Mouse (Mus musculus): ENCODE measurements around the gene 4931428F04Rik. TPM values are rescaled to one million over a fixed set of nuclear protein-coding genes. Genes with fewer than 3 reads are reported as not detected.

4931428F04Rik gene
- polyA plus RNA-seq, 1 experiment from 2014 or later, result 146 TPM

DNA sequence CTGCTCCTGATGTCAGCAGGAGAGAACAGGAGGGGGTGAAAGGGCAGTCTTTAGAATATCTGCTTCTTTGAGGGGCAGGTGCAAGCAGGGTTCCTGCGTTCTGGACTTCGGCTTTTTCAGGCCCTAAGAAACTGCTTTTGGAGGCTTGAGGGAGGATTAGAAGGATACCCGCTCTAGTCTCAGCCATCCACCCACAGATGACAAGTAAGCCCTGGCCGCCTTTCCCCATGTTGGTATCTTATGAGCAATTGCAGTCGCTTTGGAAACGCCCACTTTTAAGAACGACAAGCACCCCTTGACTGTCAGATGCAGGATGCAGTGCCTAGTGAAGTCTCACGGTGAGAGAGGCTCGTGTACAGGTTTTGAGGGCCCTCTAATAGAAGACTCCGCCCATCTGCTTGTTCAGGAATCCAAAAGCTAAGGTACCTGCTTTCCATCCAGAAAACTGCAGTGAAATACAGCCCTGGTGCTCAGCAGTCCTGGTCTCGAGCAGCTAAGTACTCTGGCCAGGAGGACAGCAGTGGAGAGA, 29.1 kb upstream of the 4931428F04Rik start:
- Histone ChIP-seq H3K9me3 (no peaks in the 10 kb centered on the region), H3K36me3 (peaks cover 41% of the 10 kb centered on the region), H3K4me1 (replicated peaks) (no peaks in the 10 kb centered on the region), H3K4me3 (no peak overlapping the region), H3K9ac (no peak overlapping the region), H3K27me3 (no peaks in the 10 kb centered on the region), H3K27ac (replicated peaks) (no peak overlapping the region), H3K4me2 (no peak overlapping the region)
- no peak for ATAC-seq (ENCODE audit: low FRiP score, low read depth)
- 91% methylated on average over 11 of the region's 11 CpGs for WGBS

DNA sequence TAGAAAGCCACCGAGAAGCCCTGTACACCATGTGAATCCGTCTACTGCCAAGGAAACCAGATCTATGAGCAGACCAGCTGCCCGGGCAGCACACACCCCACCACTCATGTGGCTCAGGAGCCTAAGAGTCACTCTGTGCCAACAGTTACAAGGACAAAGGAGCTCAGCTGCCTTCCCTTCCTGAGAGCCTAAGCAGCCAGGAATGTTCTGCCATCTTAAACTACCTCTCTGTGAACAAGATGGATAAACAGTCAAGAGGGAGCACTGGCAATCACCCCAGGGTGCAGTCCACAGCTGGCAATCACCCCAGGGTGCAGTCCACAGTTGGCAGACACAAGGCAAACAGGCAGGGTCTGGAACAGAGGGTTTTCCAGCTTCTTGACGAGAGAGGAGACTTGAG, 28.3 kb upstream of the 4931428F04Rik start:
- H3K4me3 ChIP-seq, result no peak overlapping the region
- H3K36me3 ChIP-seq, result peaks cover 49% of the 10 kb centered on the region
- no peaks in the 10 kb centered on the region for H3K9me3 ChIP-seq
- H3K4me2 ChIP-seq, result no peak overlapping the region
- WGBS, result 72% methylated on average over 4 of the region's 4 CpGs
- no peak for ATAC-seq (ENCODE audit: low FRiP score, low read depth)
- no peaks in the 10 kb centered on the region for H3K4me1 ChIP-seq (replicated peaks)
- no peaks in the 10 kb centered on the region for H3K27me3 ChIP-seq
- no peak overlapping the region for H3K27ac ChIP-seq (replicated peaks)
- no peak overlapping the region for H3K9ac ChIP-seq

DNA sequence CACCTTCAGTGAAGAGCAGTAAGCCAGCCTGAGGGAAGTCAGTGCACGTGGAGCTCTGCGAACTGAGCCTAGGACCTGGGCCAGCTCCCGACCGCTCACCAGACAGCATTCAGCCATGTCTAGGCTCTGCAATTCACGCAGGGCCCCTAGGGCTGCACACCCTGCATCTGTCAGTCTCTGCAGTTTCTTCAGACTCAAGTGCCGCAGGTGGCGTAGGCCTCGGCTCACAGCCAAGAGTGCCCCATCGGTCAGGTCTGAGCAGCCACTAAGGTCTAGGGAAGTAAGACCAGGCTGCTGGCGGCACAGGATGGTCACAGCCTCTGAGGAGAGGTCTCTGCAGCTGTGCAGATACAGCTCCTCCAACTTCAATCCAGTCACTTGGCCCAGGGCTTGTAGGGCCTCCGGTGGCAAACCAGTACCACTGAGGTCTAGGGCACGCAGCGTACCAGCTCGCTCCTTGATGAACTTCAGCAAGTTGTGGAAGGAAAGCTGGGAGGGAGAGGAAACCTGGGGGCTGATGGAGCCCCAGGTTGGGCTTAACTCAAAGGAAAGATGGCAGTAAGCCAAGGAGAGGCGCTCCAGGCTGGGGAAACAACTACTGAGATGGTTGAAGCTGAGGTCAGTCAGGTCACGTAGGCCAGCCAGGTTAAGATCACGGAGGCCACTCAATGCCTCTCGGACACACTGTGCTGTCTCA, 25.6 kb upstream of the 4931428F04Rik start:
- Histone ChIP-seq H3K4me1 (replicated peaks) (no peaks in the 10 kb centered on the region), H3K4me3 (no peak overlapping the region), H3K36me3 (peaks cover 49% of the 10 kb centered on the region), H3K9ac (no peak overlapping the region), H3K27me3 (no peaks in the 10 kb centered on the region), H3K4me2 (no peak overlapping the region), H3K27ac (replicated peaks) (no peak overlapping the region), H3K9me3 (no peaks in the 10 kb centered on the region)
- 0 out of 2 replicates have a peak, but pooled peaks have one; percentile 12 for ATAC-seq (ENCODE audit: low FRiP score, low read depth)
- 89% methylated on average over 18 of the region's 18 CpGs for WGBS

DNA sequence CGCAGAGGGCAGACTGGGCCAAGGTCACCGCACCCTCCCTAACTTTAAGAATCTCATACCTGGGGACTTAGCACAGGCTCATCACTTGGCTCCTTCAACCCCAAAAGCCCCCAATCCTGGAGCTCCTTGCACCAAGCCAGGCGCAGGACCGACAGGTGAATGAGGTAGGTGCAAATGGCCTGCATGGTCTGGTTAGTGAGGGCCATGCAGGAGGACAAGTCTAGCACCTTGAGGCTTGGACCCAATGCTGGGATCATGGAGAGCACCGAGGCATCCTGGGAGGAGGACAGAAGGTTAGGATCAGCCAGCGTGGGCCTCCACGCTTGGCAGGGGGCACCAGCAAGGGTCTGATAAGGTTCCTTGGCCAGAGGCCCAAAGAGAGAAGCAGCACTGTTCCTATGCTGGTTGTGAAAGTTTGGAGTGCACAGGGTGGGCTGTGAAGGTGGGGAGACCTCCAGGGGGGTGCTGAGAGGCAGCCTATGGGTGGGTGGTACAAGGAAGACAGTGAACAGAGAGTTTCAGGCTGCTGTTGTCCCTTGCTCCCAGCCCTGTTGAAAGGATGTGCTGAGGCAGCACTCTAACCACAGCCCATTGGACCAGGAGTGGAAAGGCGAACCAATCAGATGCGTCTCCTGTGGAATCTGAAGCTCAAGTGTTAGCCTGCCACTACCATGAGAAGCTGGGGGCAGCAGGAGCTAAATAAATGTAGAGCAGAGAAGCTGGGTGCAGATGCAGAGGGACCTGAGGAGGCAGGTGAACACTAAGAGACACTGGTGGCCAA, 24.1 kb upstream of the 4931428F04Rik start:
- 83% methylated on average over 9 of the region's 9 CpGs for WGBS

DNA sequence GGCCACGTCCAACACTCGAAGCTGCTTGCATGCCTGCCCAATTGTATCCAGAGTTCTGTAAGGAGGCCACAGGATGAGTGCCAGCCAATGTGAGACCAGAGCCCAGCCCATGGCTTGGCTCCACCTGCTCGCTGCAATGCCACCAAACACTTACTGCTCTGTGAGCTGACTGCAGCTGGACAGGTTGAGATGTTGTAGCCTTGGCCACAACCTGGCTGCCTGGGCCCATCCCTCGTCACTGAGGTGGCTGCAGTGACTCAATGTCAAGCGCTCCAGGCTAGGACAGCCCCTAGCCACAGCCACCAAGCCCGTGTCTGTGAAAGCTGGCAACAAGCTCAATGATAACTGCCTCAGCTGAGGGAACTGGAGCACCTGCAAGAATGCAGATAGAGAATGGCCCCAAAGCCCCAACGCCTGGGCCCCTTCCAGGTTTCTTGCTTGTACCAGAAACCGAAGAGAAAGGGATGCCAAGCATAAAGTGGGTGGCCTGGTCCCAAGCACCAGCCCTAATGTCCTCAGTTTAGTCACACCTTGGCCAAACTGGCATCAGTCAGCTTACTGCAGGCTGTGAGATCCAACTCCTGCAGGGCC, 23.3 kb upstream of the 4931428F04Rik start:
- ATAC-seq (ENCODE audit: low FRiP score, low read depth), result no peak
- Histone ChIP-seq H3K9ac (no peak overlapping the region), H3K9me3 (no peaks in the 10 kb centered on the region), H3K27ac (replicated peaks) (no peak overlapping the region), H3K36me3 (peaks cover 50% of the 10 kb centered on the region), H3K27me3 (no peaks in the 10 kb centered on the region), H3K4me3 (no peak overlapping the region), H3K4me1 (replicated peaks) (no peaks in the 10 kb centered on the region), H3K4me2 (no peak overlapping the region)
- 94% methylated on average over 8 of the region's 8 CpGs for WGBS

More for the DNA sequence above, 24.1 kb upstream of the 4931428F04Rik start:
- H3K9ac ChIP-seq, result no peak overlapping the region
- no peaks in the 10 kb centered on the region for H3K9me3 ChIP-seq
- no peaks in the 10 kb centered on the region for H3K4me1 ChIP-seq (replicated peaks)
- no peak overlapping the region for H3K4me2 ChIP-seq
- H3K27me3 ChIP-seq, result no peaks in the 10 kb centered on the region
- H3K4me3 ChIP-seq, result no peak overlapping the region
- peaks cover 46% of the 10 kb centered on the region for H3K36me3 ChIP-seq
- ATAC-seq (ENCODE audit: low FRiP score, low read depth), result no peak
- H3K27ac ChIP-seq (replicated peaks), result no peak overlapping the region

DNA sequence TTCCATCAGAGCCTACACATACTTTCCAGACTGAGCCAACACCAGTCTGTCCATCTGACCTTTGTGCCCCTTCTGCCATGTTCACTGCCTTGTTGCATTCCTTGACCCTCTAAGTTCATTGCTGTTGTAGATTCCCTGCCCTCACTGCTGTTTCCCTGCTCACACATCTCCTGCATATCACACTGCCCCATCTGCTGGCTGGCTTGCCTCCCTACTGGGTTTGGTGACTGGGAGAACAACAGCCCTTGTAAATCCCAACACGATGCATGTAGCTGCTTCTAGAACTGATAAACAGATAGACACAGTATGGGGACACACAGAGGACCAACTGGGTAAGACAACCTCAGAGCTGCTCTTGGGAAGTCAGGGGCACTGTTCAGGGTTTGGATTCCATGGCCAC, 22.1 kb upstream of the 4931428F04Rik start:
- ATAC-seq (ENCODE audit: low FRiP score, low read depth), result no peak
- H3K9ac ChIP-seq, result no peak overlapping the region
- H3K4me3 ChIP-seq, result no peak overlapping the region
- no peaks in the 10 kb centered on the region for H3K27me3 ChIP-seq
- H3K4me2 ChIP-seq, result no peak overlapping the region
- peaks cover 52% of the 10 kb centered on the region for H3K36me3 ChIP-seq
- no peak overlapping the region for H3K27ac ChIP-seq (replicated peaks)
- no peaks in the 10 kb centered on the region for H3K4me1 ChIP-seq (replicated peaks)
- H3K9me3 ChIP-seq, result no peaks in the 10 kb centered on the region
- WGBS, result 87% methylated on average over 1 of the region's 1 CpGs

DNA sequence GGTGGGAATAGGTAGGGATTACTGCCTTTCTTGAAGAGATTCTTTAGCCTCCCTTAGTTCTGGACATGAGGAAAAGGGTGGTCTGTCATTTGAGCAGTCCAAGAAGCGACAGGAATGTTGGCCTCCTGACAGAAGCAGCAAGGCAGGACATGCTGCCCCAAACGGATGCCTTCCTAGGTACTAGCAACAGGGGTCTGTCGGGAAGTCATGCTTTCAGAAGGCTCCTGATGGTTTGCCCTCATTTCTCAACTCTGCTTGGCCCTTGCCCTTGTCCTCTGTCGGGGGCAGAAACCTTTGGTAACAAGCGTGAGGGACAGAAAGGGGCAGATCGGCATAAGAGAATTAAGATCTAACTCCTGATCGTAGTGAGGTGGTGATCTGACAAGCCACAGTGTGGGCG, 20.5 kb upstream of the 4931428F04Rik start:
- no peak overlapping the region for H3K4me2 ChIP-seq
- ATAC-seq (ENCODE audit: low FRiP score, low read depth), result no peak
- peaks cover 39% of the 10 kb centered on the region for H3K36me3 ChIP-seq
- H3K4me1 ChIP-seq (replicated peaks), result peaks cover 12% of the 10 kb centered on the region
- no peak overlapping the region for H3K27ac ChIP-seq (replicated peaks)
- H3K9me3 ChIP-seq, result no peaks in the 10 kb centered on the region
- 89% methylated on average over 8 of the region's 8 CpGs for WGBS
- no peak overlapping the region for H3K4me3 ChIP-seq
- no peaks in the 10 kb centered on the region for H3K27me3 ChIP-seq
- H3K9ac ChIP-seq, result no peak overlapping the region

DNA sequence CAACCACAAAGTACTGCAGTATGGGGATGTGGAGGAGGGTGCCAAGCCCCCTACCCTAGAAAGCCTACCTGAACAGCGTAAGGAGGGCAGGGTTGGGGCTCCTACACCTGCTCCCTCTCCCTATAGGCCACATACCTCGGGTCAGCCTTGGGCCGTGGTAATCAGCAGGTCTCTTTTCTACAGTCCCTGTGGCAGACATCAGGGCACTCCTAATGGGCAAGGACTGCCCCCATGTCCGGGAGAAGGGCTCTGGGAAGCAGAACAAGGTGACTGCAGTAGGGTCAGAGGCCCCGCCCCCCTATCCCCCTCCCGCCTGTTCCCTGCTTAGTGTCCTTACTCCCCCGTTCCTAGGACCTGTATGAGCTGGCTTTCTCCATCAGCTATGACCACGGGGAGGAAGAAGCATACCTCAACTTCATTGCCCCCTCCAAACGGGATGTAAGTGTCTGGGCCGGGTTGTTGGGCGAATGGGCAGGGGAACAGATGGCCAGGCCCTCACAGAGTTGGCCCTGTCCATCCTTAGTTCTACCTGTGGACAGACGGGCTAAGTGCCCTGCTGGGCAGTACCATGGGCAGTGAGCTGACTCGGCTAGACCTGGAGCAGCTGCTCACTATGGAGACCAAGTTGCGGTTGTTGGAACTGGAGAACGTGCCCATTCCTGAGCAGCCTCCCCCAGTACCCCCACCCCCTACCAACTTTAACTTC, 19.6 kb upstream of the 4931428F04Rik start:
- ATAC-seq (ENCODE audit: low FRiP score, low read depth), result no peak
- no peak overlapping the region for H3K4me2 ChIP-seq
- H3K4me1 ChIP-seq (replicated peaks), result peaks cover 15% of the 10 kb centered on the region
- no peak overlapping the region for H3K4me3 ChIP-seq
- H3K36me3 ChIP-seq, result peaks cover 39% of the 10 kb centered on the region
- no peak overlapping the region for H3K27ac ChIP-seq (replicated peaks)
- 83% methylated on average over 15 of the region's 15 CpGs for WGBS
- H3K9me3 ChIP-seq, result no peaks in the 10 kb centered on the region
- H3K9ac ChIP-seq, result no peak overlapping the region
- no peaks in the 10 kb centered on the region for H3K27me3 ChIP-seq

DNA sequence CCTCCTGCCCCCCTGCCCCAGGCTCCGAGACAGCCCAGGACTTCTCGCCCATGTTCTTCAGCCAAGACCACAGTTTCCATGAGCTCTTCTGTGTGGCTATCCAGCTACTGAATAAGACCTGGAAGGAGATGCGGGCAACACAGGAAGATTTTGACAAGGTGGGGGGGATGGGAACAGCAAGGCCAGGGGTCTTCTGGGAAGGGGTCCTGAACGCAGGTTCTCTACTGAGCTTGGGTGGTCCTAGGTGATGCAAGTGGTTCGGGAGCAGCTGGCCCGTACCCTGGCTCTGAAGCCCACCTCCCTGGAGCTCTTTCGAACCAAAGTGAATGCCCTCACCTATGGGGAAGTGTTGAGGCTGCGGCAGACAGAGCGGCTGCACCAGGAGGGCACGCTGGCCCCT, 18.8 kb upstream of the 4931428F04Rik start:
- no peaks in the 10 kb centered on the region for H3K27me3 ChIP-seq
- H3K4me1 ChIP-seq (replicated peaks), result peaks cover 15% of the 10 kb centered on the region
- H3K9me3 ChIP-seq, result no peaks in the 10 kb centered on the region
- H3K9ac ChIP-seq, result no peak overlapping the region
- 95% methylated on average over 10 of the region's 10 CpGs for WGBS
- no peak overlapping the region for H3K4me3 ChIP-seq
- H3K4me2 ChIP-seq, result no peak overlapping the region
- no peak for ATAC-seq (ENCODE audit: low FRiP score, low read depth)
- peaks cover 35% of the 10 kb centered on the region for H3K36me3 ChIP-seq
- no peak overlapping the region for H3K27ac ChIP-seq (replicated peaks)

DNA sequence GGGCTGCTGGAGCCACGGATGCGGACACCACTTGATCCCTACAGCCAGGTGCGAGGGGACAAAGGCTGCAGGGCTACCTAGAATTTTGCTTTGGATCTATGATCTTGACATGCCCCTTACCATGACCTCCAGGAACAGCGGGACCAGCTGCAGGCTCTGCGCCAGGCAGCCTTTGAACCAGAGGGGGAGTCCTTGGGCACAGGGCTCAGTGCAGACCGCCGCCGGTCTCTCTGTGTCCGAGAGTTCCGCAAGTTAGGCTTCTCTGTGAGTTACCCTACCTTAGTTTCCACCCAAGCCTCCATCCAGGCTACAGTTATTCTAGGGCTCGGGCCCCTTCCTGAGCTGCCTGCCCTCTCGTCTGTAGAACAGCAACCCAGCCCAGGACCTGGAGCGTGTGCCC, 18.0 kb upstream of the 4931428F04Rik start:
- Histone ChIP-seq H3K27me3 (no peaks in the 10 kb centered on the region), H3K4me3 (no peak overlapping the region), H3K27ac (replicated peaks) (no peak overlapping the region), H3K9me3 (no peaks in the 10 kb centered on the region), H3K4me2 (no peak overlapping the region), H3K36me3 (peaks cover 36% of the 10 kb centered on the region), H3K4me1 (replicated peaks) (peaks cover 15% of the 10 kb centered on the region), H3K9ac (no peak overlapping the region)
- 94% methylated on average over 13 of the region's 13 CpGs for WGBS
- no peak for ATAC-seq (ENCODE audit: low FRiP score, low read depth)

DNA sequence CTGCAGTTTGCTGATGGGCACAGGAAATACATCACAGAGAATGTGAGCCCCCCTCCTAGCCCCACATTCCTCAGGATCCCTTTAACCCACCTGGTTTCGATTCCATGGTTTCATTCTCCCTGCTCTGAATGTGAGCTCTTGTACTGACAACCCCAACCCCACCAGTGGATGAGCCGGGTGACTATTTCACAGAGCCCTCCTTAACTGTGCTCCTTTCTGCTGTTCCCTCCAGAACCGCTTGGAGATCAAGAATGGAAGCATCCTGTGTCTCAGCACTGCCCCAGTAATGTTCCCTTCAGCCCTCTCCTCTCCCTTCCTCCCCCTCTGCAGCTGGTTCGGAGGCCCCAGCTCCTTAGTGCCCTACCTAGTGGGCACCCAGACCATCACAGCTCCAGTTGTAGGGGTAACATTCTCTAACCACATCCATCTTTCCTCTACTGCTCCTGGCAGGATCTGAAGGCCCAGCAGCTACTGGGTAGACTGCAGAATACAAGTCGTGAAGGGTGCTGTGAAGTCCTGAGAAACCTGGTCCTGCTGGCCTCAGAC, 16.6 kb upstream of the 4931428F04Rik start:
- peaks cover 15% of the 10 kb centered on the region for H3K4me1 ChIP-seq (replicated peaks)
- H3K4me2 ChIP-seq, result peak overlapping the region; percentile 48
- no peak overlapping the region for H3K9ac ChIP-seq
- H3K36me3 ChIP-seq, result peaks cover 45% of the 10 kb centered on the region
- H3K9me3 ChIP-seq, result no peaks in the 10 kb centered on the region
- ATAC-seq (ENCODE audit: low FRiP score, low read depth), result peak; percentile 33; the same call in 1 of the 2 replicates
- peak overlapping the region; percentile 16; the same call in 1 of the 2 replicates for H3K4me3 ChIP-seq
- no peaks in the 10 kb centered on the region for H3K27me3 ChIP-seq
- H3K27ac ChIP-seq (replicated peaks), result no peak overlapping the region
- 60% methylated on average over 5 of the region's 5 CpGs for WGBS

Data from hindbrain, embryonic 15.5 days (tissue).